Mouse (Mus musculus): ENCODE results near the gene Serpinb3c.
"Not testable (repeated sequence)": the region's sequence is repeated elsewhere in the genome, so short reads cannot be mapped to it uniquely, and the experiment has no call there.

The Serpinb3c gene

GRCm38 (mm10) chr1:107278261-107278660 lies at the start of gene Serpinb3c, which contains the start of gene Serpinb3b:
Gene Serpinb3c, minus strand, starts transcription at chr1:107278371.
Gene Serpinb3b, minus strand, starts transcription at chr1:107278361.
- not testable (repeated sequence) for DNase-seq

DNA sequence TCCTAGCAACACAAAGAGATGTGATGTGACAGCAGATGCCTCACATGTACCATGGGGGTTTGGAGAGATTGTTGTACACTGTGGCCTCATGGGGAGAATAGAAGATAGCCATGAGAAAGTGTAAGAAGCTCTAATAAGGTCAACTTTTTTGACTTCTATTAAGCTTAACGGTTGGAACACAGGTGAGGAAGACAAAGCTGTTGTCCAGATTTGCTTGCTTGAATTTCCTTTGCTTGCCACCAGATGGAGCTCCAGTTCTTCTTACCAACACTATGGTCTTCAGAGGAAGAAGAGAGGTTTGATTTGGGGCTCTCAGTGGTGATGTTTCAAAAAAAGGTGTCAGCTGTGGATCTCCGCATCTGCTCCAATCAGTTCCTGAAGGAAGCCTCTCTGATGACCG lies 35.0 kb downstream of the Serpinb3c start:
- DNase-seq, result not testable (repeated sequence)
